Mouse (Mus musculus): ENCODE data around the gene Taok3. TPM values are rescaled to one million over a fixed set of nuclear protein-coding genes. Genes with fewer than 3 reads are reported as not detected.

The Taok3 gene
- polyA plus RNA-seq, 2 experiments: 7.4 to 14.3 TPM

- Histone ChIP-seq H3K4me2 (replicated peaks; ENCODE audit: low read depth, low read length, severe bottlenecking) (no peak overlapping the region), H3K9ac (ENCODE audit: low read depth, low read length, severe bottlenecking) (no peak overlapping the region), H3K9me3 (ENCODE audit: control insufficient read depth, low read length) (no peaks in the 10 kb centered on the region), H3K4me1 (ENCODE audit: control insufficient read depth, insufficient read depth, low read length) (peaks cover 12% of the 10 kb centered on the region), H3K27me3 (ENCODE audit: control insufficient read depth, insufficient read depth, low read length) (no peaks in the 10 kb centered on the region), H3K36me3 (ENCODE audit: control insufficient read depth, insufficient read depth, low read length) (peaks cover 52% of the 10 kb centered on the region), H3K27ac (replicated peaks; ENCODE audit: low read depth, low read length) (no peak overlapping the region), H3K4me3 (replicated peaks; ENCODE audit: low read length) (no peak overlapping the region)
- TF ChIP-seq POLR2A (IDR thresholded peaks at IDR 0.05; ENCODE audit: borderline replicate concordance, extremely low read depth, insufficient read depth, insufficient read length): no peak
- 72% methylated on average over 7 of the region's 7 CpGs for WGBS
- DNase-seq (ENCODE audit: low spot score) (no peak), ATAC-seq (ENCODE audit: low FRiP score, low read depth) (no peak)
Observed at GRCm38 (mm10) chr5:117284682-117285081, 164.8 kb downstream of the Taok3 start.

DNA sequence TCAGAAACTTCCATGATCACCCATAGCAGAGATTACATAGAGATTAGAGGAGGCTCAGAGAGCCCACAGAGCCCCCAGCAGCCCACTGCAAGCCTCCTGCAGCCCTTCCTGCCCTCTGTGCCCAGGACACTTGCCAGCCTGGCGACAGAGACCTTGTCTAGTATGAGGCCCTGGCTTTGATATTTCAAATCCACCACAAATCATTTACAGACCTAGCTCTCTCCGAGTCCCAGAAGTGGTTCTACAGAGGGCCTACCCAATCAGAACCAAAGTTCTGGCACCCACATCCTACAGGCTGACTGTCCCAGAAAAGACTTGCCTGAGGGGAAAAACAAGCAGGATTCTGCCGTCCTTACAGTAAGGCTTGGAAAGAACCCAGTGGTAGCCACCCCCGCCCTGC, 165.3 kb downstream of the Taok3 start:
- peaks cover 48% of the 10 kb centered on the region for H3K36me3 ChIP-seq (ENCODE audit: control insufficient read depth, insufficient read depth, low read length)
- WGBS: 70% methylated on average over 4 of the region's 4 CpGs
- H3K4me1 ChIP-seq (ENCODE audit: control insufficient read depth, insufficient read depth, low read length): peaks cover 12% of the 10 kb centered on the region
- no peaks in the 10 kb centered on the region for H3K9me3 ChIP-seq (ENCODE audit: control insufficient read depth, low read length)
- H3K27ac ChIP-seq (replicated peaks; ENCODE audit: low read depth, low read length): no peak overlapping the region
- H3K4me2 ChIP-seq (replicated peaks; ENCODE audit: low read depth, low read length, severe bottlenecking): no peak overlapping the region
- 0 out of 2 replicates have a peak overlapping the region, but pooled peaks have one; percentile 16 for H3K9ac ChIP-seq (ENCODE audit: low read depth, low read length, severe bottlenecking)
- no peak for ATAC-seq (ENCODE audit: low FRiP score, low read depth)
- TF ChIP-seq POLR2A (IDR thresholded peaks at IDR 0.05; ENCODE audit: borderline replicate concordance, extremely low read depth, insufficient read depth, insufficient read length): no peak
- DNase-seq (ENCODE audit: low spot score): no peak
- no peak overlapping the region for H3K4me3 ChIP-seq (replicated peaks; ENCODE audit: low read length)
- no peaks in the 10 kb centered on the region for H3K27me3 ChIP-seq (ENCODE audit: control insufficient read depth, insufficient read depth, low read length)

DNA sequence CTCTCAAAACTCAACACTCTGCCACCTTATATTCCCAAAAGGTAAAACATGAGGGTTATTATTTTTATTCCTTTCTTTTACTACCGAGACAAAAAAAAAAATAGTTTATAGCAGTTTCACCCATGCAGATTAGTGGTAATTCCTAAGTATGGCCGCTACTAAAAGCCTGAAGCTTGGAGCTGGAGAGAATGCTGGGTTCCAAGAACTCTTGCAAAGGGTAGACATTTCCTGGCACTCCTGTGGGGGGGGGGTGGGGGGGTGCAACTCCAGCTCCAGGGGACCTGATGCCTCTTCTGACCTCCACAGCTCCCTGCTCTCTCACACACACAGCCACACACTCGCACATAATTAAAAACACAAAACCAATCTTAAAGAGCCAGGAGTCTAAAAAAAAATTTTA, 166.4 kb downstream of the Taok3 start:
- Histone ChIP-seq H3K9me3 (ENCODE audit: control insufficient read depth, low read length) (no peaks in the 10 kb centered on the region), H3K36me3 (ENCODE audit: control insufficient read depth, insufficient read depth, low read length) (peaks cover 40% of the 10 kb centered on the region), H3K4me1 (ENCODE audit: control insufficient read depth, insufficient read depth, low read length) (peaks cover 12% of the 10 kb centered on the region), H3K9ac (ENCODE audit: low read depth, low read length, severe bottlenecking) (peak overlapping the region; percentile 86), H3K27ac (replicated peaks; ENCODE audit: low read depth, low read length) (no peak overlapping the region), H3K27me3 (ENCODE audit: control insufficient read depth, insufficient read depth, low read length) (no peaks in the 10 kb centered on the region), H3K4me3 (replicated peaks; ENCODE audit: low read length) (peak overlapping the region; percentile 77), H3K4me2 (replicated peaks; ENCODE audit: low read depth, low read length, severe bottlenecking) (peak overlapping the region; percentile 59)
- 28% methylated on average over 3 of the region's 3 CpGs for WGBS
- DNase-seq (ENCODE audit: low spot score) (no peak), ATAC-seq (ENCODE audit: low FRiP score, low read depth) (no peak)
- no peak for TF ChIP-seq POLR2A (IDR thresholded peaks at IDR 0.05; ENCODE audit: borderline replicate concordance, extremely low read depth, insufficient read depth, insufficient read length)

GRCm38 (mm10) chr5:117286831-117287822, 167.2 kb downstream of the Taok3 start, which contains the start of gene Pebp1:
Gene Pebp1, minus strand, starts transcription at chr5:117287625.
- no peaks in the 10 kb centered on the region for H3K9me3 ChIP-seq (ENCODE audit: control insufficient read depth, low read length)
- H3K4me1 ChIP-seq (ENCODE audit: control insufficient read depth, insufficient read depth, low read length): peaks cover 12% of the 10 kb centered on the region
- peak within 1 kb of the TSS; percentile 68 for H3K27ac ChIP-seq (replicated peaks; ENCODE audit: low read depth, low read length)
- peak within 1 kb of the TSS; percentile 86 for H3K9ac ChIP-seq (ENCODE audit: low read depth, low read length, severe bottlenecking)
- TF ChIP-seq POLR2A (IDR thresholded peaks at IDR 0.05; ENCODE audit: borderline replicate concordance, extremely low read depth, insufficient read depth, insufficient read length): 0 out of 2 replicates have a peak, but pooled peaks have one; percentile 18
- DNase-seq (ENCODE audit: low spot score): peak; percentile 96
- ATAC-seq (ENCODE audit: low FRiP score, low read depth): peak; percentile 97
- peak within 1 kb of the TSS; percentile 59 for H3K4me2 ChIP-seq (replicated peaks; ENCODE audit: low read depth, low read length, severe bottlenecking)
- WGBS: under 1% methylated on average over 65 of the region's 77 CpGs
- peaks cover 31% of the 10 kb centered on the region for H3K36me3 ChIP-seq (ENCODE audit: control insufficient read depth, insufficient read depth, low read length)
- H3K4me3 ChIP-seq (replicated peaks; ENCODE audit: low read length): peak within 1 kb of the TSS; percentile 77
- H3K27me3 ChIP-seq (ENCODE audit: control insufficient read depth, insufficient read depth, low read length): no peaks in the 10 kb centered on the region

GRCm38 (mm10) chr5:117289646-117290045, 169.7 kb downstream of the Taok3 start:
- H3K27me3 ChIP-seq (ENCODE audit: control insufficient read depth, insufficient read depth, low read length): no peaks in the 10 kb centered on the region
- H3K9me3 ChIP-seq (ENCODE audit: control insufficient read depth, low read length): no peaks in the 10 kb centered on the region
- H3K4me3 ChIP-seq (replicated peaks; ENCODE audit: low read length): no peak overlapping the region
- TF ChIP-seq POLR2A (IDR thresholded peaks at IDR 0.05; ENCODE audit: borderline replicate concordance, extremely low read depth, insufficient read depth, insufficient read length): no peak
- no peak overlapping the region for H3K9ac ChIP-seq (ENCODE audit: low read depth, low read length, severe bottlenecking)
- H3K4me1 ChIP-seq (ENCODE audit: control insufficient read depth, insufficient read depth, low read length): peaks cover 12% of the 10 kb centered on the region
- H3K36me3 ChIP-seq (ENCODE audit: control insufficient read depth, insufficient read depth, low read length): peaks cover 12% of the 10 kb centered on the region
- no peak overlapping the region for H3K4me2 ChIP-seq (replicated peaks; ENCODE audit: low read depth, low read length, severe bottlenecking)
- ATAC-seq (ENCODE audit: low FRiP score, low read depth) (no peak), DNase-seq (ENCODE audit: low spot score) (no peak)
- H3K27ac ChIP-seq (replicated peaks; ENCODE audit: low read depth, low read length): no peak overlapping the region
